Mouse (Mus musculus): ENCODE measurements around the gene Mepce. TPM values are rescaled to one million over a fixed set of nuclear protein-coding genes. Genes with fewer than 3 reads are reported as not detected.

Gene Mepce
- total RNA-seq, 1 experiment = 42.3 TPM

- in situ Hi-C loops (cut with MboI; ENCODE audit: low sequenced_read_pairs in 2 of 2, unreplicated experiment in 2 of 2) = no loop called here
- Histone ChIP-seq H3K4me1 (ENCODE audit: control insufficient read depth in 2 of 2, insufficient read depth in 2 of 2, low read length in 2 of 2, poor library complexity in 1 of 2) (no peaks in the 10 kb centered on the region), H3K27ac (ENCODE audit: insufficient read depth, low read depth, low read length, poor library complexity, severe bottlenecking) (no peak overlapping the region), H3K9me3 (ENCODE audit: control insufficient read depth, insufficient read depth, low read depth, low read length) (no peaks in the 10 kb centered on the region), H3K9ac (ENCODE audit: insufficient read depth, low read depth, low read length, poor library complexity, severe bottlenecking) (no peak overlapping the region), H3K4me3 (ENCODE audit: insufficient read depth in 1 of 2, low read depth in 1 of 2, low read length in 2 of 2, poor library complexity in 1 of 2, severe bottlenecking in 1 of 2) (no peak overlapping the region), H3K36me3 (ENCODE audit: control insufficient read depth, insufficient read depth, low read length, poor library complexity, severe bottlenecking) (no peaks in the 10 kb centered on the region)
- DNase-seq (ENCODE audit: low read depth, low spot score) = no peak
- TF ChIP-seq CHD2 (IDR thresholded peaks at IDR 0.05; ENCODE audit: low read depth, low read length) (no peak), ZNF384 (IDR thresholded peaks at IDR 0.05; ENCODE audit: low read depth, low read length) (no peak), MAFK (IDR thresholded peaks at IDR 0.05; ENCODE audit: insufficient read depth, low read depth, low read length) (no peak), HCFC1 (IDR thresholded peaks at IDR 0.05; ENCODE audit: borderline replicate concordance, insufficient read depth, low read length) (no peak), ZC3H11A (IDR thresholded peaks at IDR 0.05; ENCODE audit: borderline replicate concordance, low read depth, low read length) (no peak)
Observed at GRCm38 (mm10) chr5:137825971-137826370, 38.5 kb upstream of the Mepce start.

DNA sequence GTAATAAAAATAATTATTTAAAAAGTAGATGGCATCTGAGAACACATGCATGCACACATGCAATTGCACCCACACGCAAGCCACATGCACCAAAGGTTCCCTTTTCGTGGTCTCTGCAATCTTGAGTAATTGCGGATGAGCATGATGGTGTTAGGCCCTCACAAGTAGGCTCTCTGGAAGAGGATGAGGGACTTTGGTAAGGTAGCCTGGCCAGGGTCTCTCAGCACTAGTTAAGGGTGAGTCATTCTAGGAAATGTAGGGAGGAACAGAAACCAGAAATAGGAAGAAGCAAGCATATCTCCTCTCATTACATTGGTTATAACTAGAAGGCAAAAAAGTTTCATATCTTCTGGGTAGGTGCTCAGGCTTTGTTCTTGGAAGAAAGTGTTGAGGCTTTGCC is 37.6 kb upstream of the Mepce start:
- H3K9ac ChIP-seq (ENCODE audit: insufficient read depth, low read depth, low read length, poor library complexity, severe bottlenecking) = no peak overlapping the region
- no peak for DNase-seq (ENCODE audit: low read depth, low spot score)
- H3K9me3 ChIP-seq (ENCODE audit: control insufficient read depth, insufficient read depth, low read depth, low read length) = no peaks in the 10 kb centered on the region
- no peak overlapping the region for H3K4me3 ChIP-seq (ENCODE audit: insufficient read depth in 1 of 2, low read depth in 1 of 2, low read length in 2 of 2, poor library complexity in 1 of 2, severe bottlenecking in 1 of 2)
- no peaks in the 10 kb centered on the region for H3K36me3 ChIP-seq (ENCODE audit: control insufficient read depth, insufficient read depth, low read length, poor library complexity, severe bottlenecking)
- no peaks in the 10 kb centered on the region for H3K4me1 ChIP-seq (ENCODE audit: control insufficient read depth in 2 of 2, insufficient read depth in 2 of 2, low read length in 2 of 2, poor library complexity in 1 of 2)
- in situ Hi-C loops (cut with MboI; ENCODE audit: low sequenced_read_pairs in 2 of 2, unreplicated experiment in 2 of 2) = no loop called here
- no peak for TF ChIP-seq ZC3H11A (IDR thresholded peaks at IDR 0.05; ENCODE audit: borderline replicate concordance, low read depth, low read length)
- TF ChIP-seq CHD2 (IDR thresholded peaks at IDR 0.05; ENCODE audit: low read depth, low read length) = no peak
- no peak for TF ChIP-seq MAFK (IDR thresholded peaks at IDR 0.05; ENCODE audit: insufficient read depth, low read depth, low read length)
- TF ChIP-seq HCFC1 (IDR thresholded peaks at IDR 0.05; ENCODE audit: borderline replicate concordance, insufficient read depth, low read length) = no peak
- no peak for TF ChIP-seq ZNF384 (IDR thresholded peaks at IDR 0.05; ENCODE audit: low read depth, low read length)
- no peak overlapping the region for H3K27ac ChIP-seq (ENCODE audit: insufficient read depth, low read depth, low read length, poor library complexity, severe bottlenecking)

DNA sequence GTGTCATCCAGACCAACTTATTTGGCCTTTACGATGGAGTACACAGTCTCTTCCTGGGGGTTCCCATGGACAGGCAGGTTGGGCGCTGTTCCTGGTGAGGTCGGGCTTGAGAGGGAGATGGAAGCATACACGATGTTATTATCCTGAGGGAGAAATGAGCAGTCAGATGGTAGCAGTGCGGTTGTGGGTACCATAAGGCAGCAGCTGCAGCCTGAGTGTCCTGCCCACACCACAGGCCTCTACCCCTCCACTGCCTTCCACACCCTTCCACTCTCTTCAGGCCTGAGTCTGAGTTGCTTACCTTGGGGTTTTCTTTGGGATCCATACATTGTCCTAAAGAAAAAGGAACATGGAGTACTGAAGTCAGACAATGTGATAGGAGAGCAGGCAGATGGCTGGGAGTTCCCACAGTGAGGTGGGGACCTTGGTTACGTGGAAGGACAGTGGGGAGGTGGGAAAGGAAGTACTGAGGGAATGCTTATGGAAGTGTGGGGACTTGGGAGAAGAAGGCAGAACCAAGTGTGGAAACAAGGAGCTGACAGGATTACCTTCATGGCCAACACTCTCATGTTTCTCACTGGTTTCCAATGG is 36.1 kb upstream of the Mepce start:
- Histone ChIP-seq H3K9me3 (ENCODE audit: control insufficient read depth, insufficient read depth, low read depth, low read length) (0 out of 2 replicates have a peak, but pooled peaks cover 2% of the 10 kb centered on the region), H3K27ac (ENCODE audit: insufficient read depth, low read depth, low read length, poor library complexity, severe bottlenecking) (no peak overlapping the region), H3K9ac (ENCODE audit: insufficient read depth, low read depth, low read length, poor library complexity, severe bottlenecking) (no peak overlapping the region), H3K36me3 (ENCODE audit: control insufficient read depth, insufficient read depth, low read length, poor library complexity, severe bottlenecking) (no peaks in the 10 kb centered on the region), H3K4me1 (ENCODE audit: control insufficient read depth in 2 of 2, insufficient read depth in 2 of 2, low read length in 2 of 2, poor library complexity in 1 of 2) (no peaks in the 10 kb centered on the region), H3K4me3 (ENCODE audit: insufficient read depth in 1 of 2, low read depth in 1 of 2, low read length in 2 of 2, poor library complexity in 1 of 2, severe bottlenecking in 1 of 2) (no peak overlapping the region)
- no peak for DNase-seq (ENCODE audit: low read depth, low spot score)
- TF ChIP-seq ZNF384 (IDR thresholded peaks at IDR 0.05; ENCODE audit: low read depth, low read length) (no peak), MAFK (IDR thresholded peaks at IDR 0.05; ENCODE audit: insufficient read depth, low read depth, low read length) (no peak), HCFC1 (IDR thresholded peaks at IDR 0.05; ENCODE audit: borderline replicate concordance, insufficient read depth, low read length) (no peak), ZC3H11A (IDR thresholded peaks at IDR 0.05; ENCODE audit: borderline replicate concordance, low read depth, low read length) (no peak), CHD2 (IDR thresholded peaks at IDR 0.05; ENCODE audit: low read depth, low read length) (no peak)
- in situ Hi-C loops (cut with MboI; ENCODE audit: low sequenced_read_pairs in 2 of 2, unreplicated experiment in 2 of 2) = no loop called here

- Histone ChIP-seq H3K9me3 (ENCODE audit: control insufficient read depth, insufficient read depth, low read depth, low read length) (0 out of 2 replicates have a peak, but pooled peaks cover 2% of the 10 kb centered on the region), H3K27ac (ENCODE audit: insufficient read depth, low read depth, low read length, poor library complexity, severe bottlenecking) (no peak overlapping the region), H3K4me1 (ENCODE audit: control insufficient read depth in 2 of 2, insufficient read depth in 2 of 2, low read length in 2 of 2, poor library complexity in 1 of 2) (no peaks in the 10 kb centered on the region), H3K4me3 (ENCODE audit: insufficient read depth in 1 of 2, low read depth in 1 of 2, low read length in 2 of 2, poor library complexity in 1 of 2, severe bottlenecking in 1 of 2) (no peak overlapping the region), H3K9ac (ENCODE audit: insufficient read depth, low read depth, low read length, poor library complexity, severe bottlenecking) (no peak overlapping the region), H3K36me3 (ENCODE audit: control insufficient read depth, insufficient read depth, low read length, poor library complexity, severe bottlenecking) (no peaks in the 10 kb centered on the region)
- in situ Hi-C loops (cut with MboI; ENCODE audit: low sequenced_read_pairs in 2 of 2, unreplicated experiment in 2 of 2) = no loop called here
- TF ChIP-seq ZNF384 (IDR thresholded peaks at IDR 0.05; ENCODE audit: low read depth, low read length) (no peak), MAFK (IDR thresholded peaks at IDR 0.05; ENCODE audit: insufficient read depth, low read depth, low read length) (no peak), HCFC1 (IDR thresholded peaks at IDR 0.05; ENCODE audit: borderline replicate concordance, insufficient read depth, low read length) (no peak), ZC3H11A (IDR thresholded peaks at IDR 0.05; ENCODE audit: borderline replicate concordance, low read depth, low read length) (no peak), CHD2 (IDR thresholded peaks at IDR 0.05; ENCODE audit: low read depth, low read length) (no peak)
- DNase-seq (ENCODE audit: low read depth, low spot score) = no peak
Observed at GRCm38 (mm10) chr5:137822602-137823001, 35.1 kb upstream of the Mepce start.

Measured in ES-E14 (cell line).